Mouse (Mus musculus) hindbrain, embryonic 14.5 days (tissue): Measurements from ENCODE around the gene Dhodh. TPM values are rescaled to one million over a fixed set of nuclear protein-coding genes. Genes with fewer than 3 reads are reported as not detected.

Experiments used
- ATAC-seq: fragments of 200-750 bp; cut with Nextera tagmentation; 2 replicates; pipeline ENCODE4 v1.8.0; 2017; ENCODE audit warnings: moderate number of reproducible peaks, mild to moderate bottlenecking, moderate TSS enrichment, moderate library complexity; ENCODE audit not compliant: low FRiP score
- DNase-seq: peaks from one replicate; pipeline ENCODE4 v3.0.0-alpha.2; 2015; ENCODE audit warnings: low spot score
- H3K27ac ChIP-seq: fragments of 300-500 bp; sonication (generic); 2 replicates; pipeline ENCODE4 v1.5.1; 2014; ENCODE audit warnings: mild to moderate bottlenecking, moderate library complexity
- H3K27me3 ChIP-seq: fragments of 300-500 bp; sonication (generic); 2 replicates; pipeline ENCODE4 v1.6.1; 2014; ENCODE audit warnings: mild to moderate bottlenecking, low read length, mixed read lengths; ENCODE audit not compliant: control insufficient read depth, insufficient read depth
- H3K36me3 ChIP-seq: fragments of 300-500 bp; sonication (generic); replicated peaks from 2 replicates; pipeline ENCODE4 v1.6.1; 2014; ENCODE audit not compliant: control insufficient read depth, insufficient read depth
- H3K4me1 ChIP-seq: fragments of 300-500 bp; sonication (generic); replicated peaks from 2 replicates; pipeline ENCODE4 v1.6.1; 2014; ENCODE audit warnings: antibody characterized with exemption, low read length, mixed read lengths; ENCODE audit not compliant: control insufficient read depth, insufficient read depth
- H3K4me2 ChIP-seq: fragments of 300-500 bp; sonication (generic); replicated peaks from 2 replicates; pipeline ENCODE4 v1.6.1; 2014; ENCODE audit warnings: mild to moderate bottlenecking, moderate library complexity
- H3K4me3 ChIP-seq: fragments of 300-500 bp; sonication (generic); replicated peaks from 2 replicates; pipeline ENCODE4 v1.5.1; 2014; ENCODE audit warnings: mild to moderate bottlenecking, low read length
- H3K9ac ChIP-seq: fragments of 300-500 bp; sonication (generic); 2 replicates; pipeline ENCODE4 v1.6.1; 2014
- H3K9me3 ChIP-seq: fragments of 300-500 bp; sonication (generic); 2 replicates; pipeline ENCODE4 v1.6.1; 2016; ENCODE audit warnings: low read length; ENCODE audit not compliant: control insufficient read depth
- WGBS: fragments of 180-500 bp; shearing (Covaris S2); extraction: QIAGEN DNeasy Blood & Tissue Kit; methylation state at CpG from one replicate; pipeline ENCODE4 v1.1.7; 2014; 5-methylcytosine and 5-hydroxymethylcytosine counted together
- polyA plus RNA-seq: library from polyadenylated mRNA; unstranded; fragments of >200 nt; fragmentation: Nextera tagmentation; extraction: Ambion mirVana; gene quantifications from 2 replicates; pipeline ENCODE4 v1.2.1, GENCODE M21; 2014

Dhodh gene
- polyA plus RNA-seq, 1 experiment from 2014 or later, result 29.5 TPM

GRCm38 (mm10) chr8:109565498-109566333 lies 42.8 kb downstream of the Dhodh start, which contains the start of the genes Dhx38 and Txnl4b:
Gene Dhx38, minus strand, starts transcription at chr8:109565861.
Gene Txnl4b, plus strand, starts transcription at chr8:109565892.
- Histone ChIP-seq H3K27ac (peak within 1 kb of the TSS; percentile 83), H3K9ac (peak within 1 kb of the TSS; percentile 76), H3K9me3 (no peaks in the 10 kb centered on the region), H3K4me1 (peaks cover 13% of the 10 kb centered on the region), H3K4me2 (peak within 1 kb of the TSS; percentile 80), H3K27me3 (no peaks in the 10 kb centered on the region), H3K4me3 (peak within 1 kb of the TSS; percentile 66), H3K36me3 (peaks cover 28% of the 10 kb centered on the region)
- under 1% methylated on average over 52 of the region's 52 CpGs for WGBS
- ATAC-seq, result peak; percentile 99
- peak; percentile 99 for DNase-seq

DNA sequence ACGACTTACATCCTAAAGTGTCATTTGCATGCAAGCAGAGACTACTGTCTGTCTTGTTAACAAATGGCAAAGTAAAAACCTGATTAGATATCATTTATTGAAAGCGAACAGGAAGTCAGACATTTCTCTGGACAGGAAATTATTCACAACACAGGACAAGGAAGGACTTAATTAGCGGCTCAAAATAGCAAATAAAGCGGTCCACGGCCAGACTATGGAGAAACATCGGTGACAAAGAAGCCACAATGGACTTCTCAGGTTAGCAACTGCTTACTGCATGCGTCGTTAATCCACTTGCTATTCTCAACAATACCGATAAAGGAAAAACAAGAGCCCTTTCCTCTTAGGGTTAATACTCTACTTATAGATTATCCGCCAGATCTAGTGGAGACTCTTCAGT lies 43.7 kb downstream of the Dhodh start:
- Histone ChIP-seq H3K4me1 (peaks cover 13% of the 10 kb centered on the region), H3K9me3 (no peaks in the 10 kb centered on the region), H3K4me2 (peak overlapping the region; percentile 80), H3K27ac (no peak overlapping the region), H3K4me3 (peak overlapping the region; percentile 66), H3K27me3 (no peaks in the 10 kb centered on the region), H3K36me3 (peaks cover 33% of the 10 kb centered on the region), H3K9ac (peak overlapping the region; percentile 76)
- DNase-seq (no peak), ATAC-seq (no peak)
- 5% methylated on average over 10 of the region's 10 CpGs for WGBS

- Histone ChIP-seq H3K27ac (no peak overlapping the region), H3K9me3 (no peaks in the 10 kb centered on the region), H3K27me3 (no peaks in the 10 kb centered on the region), H3K4me3 (no peak overlapping the region), H3K9ac (no peak overlapping the region), H3K36me3 (peaks cover 41% of the 10 kb centered on the region), H3K4me2 (0 out of 2 replicates have a peak overlapping the region, but pooled peaks have one; percentile 80), H3K4me1 (peaks cover 13% of the 10 kb centered on the region)
- ATAC-seq (no peak), DNase-seq (no peak)
- WGBS, result 84% methylated on average over 2 of the region's 2 CpGs
Observed at GRCm38 (mm10) chr8:109563881-109564280, 44.6 kb downstream of the Dhodh start.

DNA sequence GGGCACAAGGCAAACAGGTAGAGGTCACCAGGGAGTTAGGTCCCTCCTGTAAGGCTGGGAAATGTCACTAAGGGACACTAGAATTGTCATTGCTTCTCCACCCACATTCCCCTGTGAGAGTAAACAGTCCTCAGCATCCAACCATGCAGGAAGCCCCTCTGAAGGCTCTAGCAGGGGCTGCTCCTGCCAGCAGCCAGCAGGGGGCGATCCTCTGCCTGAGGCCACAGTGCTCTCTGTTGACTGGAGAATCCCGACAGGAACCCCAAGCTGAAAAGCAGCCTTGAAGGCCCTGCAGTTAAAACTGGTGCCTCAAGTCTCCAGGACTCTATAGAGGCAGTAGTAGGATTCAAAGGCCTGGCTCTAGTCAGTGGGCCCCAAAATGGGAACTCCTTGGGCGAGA lies 56.8 kb downstream of the Dhodh start:
- H3K9ac ChIP-seq, result no peak overlapping the region
- peaks cover 99% of the 10 kb centered on the region for H3K36me3 ChIP-seq
- H3K4me2 ChIP-seq, result no peak overlapping the region
- no peaks in the 10 kb centered on the region for H3K27me3 ChIP-seq
- DNase-seq (no peak), ATAC-seq (no peak)
- WGBS, result 37% methylated on average over 3 of the region's 3 CpGs
- no peak overlapping the region for H3K4me3 ChIP-seq
- no peak overlapping the region for H3K27ac ChIP-seq
- H3K4me1 ChIP-seq, result no peaks in the 10 kb centered on the region
- H3K9me3 ChIP-seq, result no peaks in the 10 kb centered on the region

GRCm38 (mm10) chr8:109544049-109544448 lies 64.4 kb downstream of the Dhodh start:
- Histone ChIP-seq H3K4me3 (no peak overlapping the region), H3K9me3 (no peaks in the 10 kb centered on the region), H3K27ac (no peak overlapping the region), H3K9ac (no peak overlapping the region), H3K36me3 (peaks cover 27% of the 10 kb centered on the region), H3K4me1 (no peaks in the 10 kb centered on the region), H3K4me2 (no peak overlapping the region), H3K27me3 (no peaks in the 10 kb centered on the region)
- WGBS, result 67% methylated on average over 2 of the region's 3 CpGs
- DNase-seq, result no peak
- no peak for ATAC-seq

DNA sequence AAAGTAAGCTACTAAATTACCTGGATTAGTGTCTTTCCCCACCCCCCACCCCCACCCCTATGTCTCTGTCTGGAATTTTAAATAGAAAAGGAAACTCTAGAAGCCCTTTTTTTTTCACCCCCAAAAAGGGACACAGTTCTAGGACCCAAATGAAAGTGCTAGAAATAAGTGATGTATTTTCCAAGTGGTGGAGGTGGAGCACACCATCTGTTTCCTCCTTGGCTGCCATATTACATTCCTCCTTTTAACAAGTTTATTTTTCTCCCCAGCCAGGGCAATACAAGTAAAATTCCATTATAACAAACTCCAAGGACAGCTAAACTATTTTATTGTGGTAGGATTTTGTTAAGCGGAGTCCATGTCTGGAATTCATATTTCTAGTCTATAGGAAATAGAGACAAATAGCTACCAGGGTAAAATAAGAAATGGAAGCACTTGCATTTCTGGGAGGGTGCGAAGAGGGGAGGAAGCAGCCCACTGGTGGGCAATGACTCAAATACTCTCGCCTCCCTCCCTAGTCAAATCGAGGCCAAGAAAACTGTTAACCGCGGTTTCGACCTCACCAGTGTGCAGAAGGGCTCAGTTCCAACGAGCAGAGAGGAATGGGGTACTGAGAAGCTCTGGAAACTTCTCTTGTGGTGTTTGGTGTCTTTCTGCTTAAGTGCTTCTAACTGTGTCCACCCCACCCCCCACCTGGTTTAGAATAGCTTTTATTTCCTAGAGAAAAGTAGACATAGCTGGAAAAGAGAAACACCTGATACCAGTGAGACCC lies 65.5 kb downstream of the Dhodh start:
- no peak overlapping the region for H3K4me3 ChIP-seq
- H3K4me1 ChIP-seq, result no peaks in the 10 kb centered on the region
- H3K36me3 ChIP-seq, result peaks cover 16% of the 10 kb centered on the region
- no peak overlapping the region for H3K27ac ChIP-seq
- H3K4me2 ChIP-seq, result no peak overlapping the region
- no peak overlapping the region for H3K9ac ChIP-seq
- DNase-seq, result no peak
- WGBS, result 84% methylated on average over 8 of the region's 8 CpGs
- H3K9me3 ChIP-seq, result no peaks in the 10 kb centered on the region
- no peaks in the 10 kb centered on the region for H3K27me3 ChIP-seq
- ATAC-seq, result no peak

DNA sequence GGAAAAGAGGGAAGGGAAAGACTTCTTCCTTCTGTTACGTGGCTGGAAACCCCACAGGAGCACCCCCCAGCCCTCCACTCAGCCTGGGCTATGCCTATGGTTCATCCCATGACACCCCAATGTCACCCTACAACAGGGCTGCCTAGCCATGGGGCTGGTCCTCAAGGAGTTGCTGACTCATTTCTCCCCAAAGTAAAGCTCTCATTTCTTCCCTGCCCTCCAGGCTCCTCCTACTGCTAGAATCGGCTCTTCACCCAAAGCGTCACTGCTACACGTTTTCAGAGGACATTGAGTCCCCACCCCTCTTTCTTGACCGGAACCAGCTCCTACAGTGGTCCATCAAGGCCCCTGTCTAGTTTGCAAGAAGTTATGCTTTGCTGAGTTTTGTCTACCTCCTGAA lies 66.3 kb downstream of the Dhodh start:
- Histone ChIP-seq H3K9ac (no peak overlapping the region), H3K4me1 (no peaks in the 10 kb centered on the region), H3K4me2 (no peak overlapping the region), H3K9me3 (no peaks in the 10 kb centered on the region), H3K4me3 (no peak overlapping the region), H3K27ac (no peak overlapping the region), H3K27me3 (no peaks in the 10 kb centered on the region), H3K36me3 (peaks cover 8% of the 10 kb centered on the region)
- ATAC-seq (no peak), DNase-seq (no peak)
- WGBS, result 81% methylated on average over 5 of the region's 5 CpGs

Other genes starting within 250 kb of the Dhodh start
- 3.2 TPM in 2 replicates for gene Pmfbp1, start 114.6 kb downstream of the Dhodh start, polyA plus RNA-seq
- 12.7 and 14.7 TPM in 2 replicates for gene Dhx38, start 42.8 kb downstream of the Dhodh start, polyA plus RNA-seq
- 28.2 and 31.2 TPM in 2 replicates for gene Txnl4b, start 42.8 kb downstream of the Dhodh start, polyA plus RNA-seq
- gene Hp, start 29.5 kb downstream of the Dhodh start, polyA plus RNA-seq, result 0.40 and 0.43 TPM in 2 replicates
- gene Pkd1l3, start 5.8 kb upstream of the Dhodh start, polyA plus RNA-seq, result 0.13 and 0.23 TPM in 2 replicates
- gene Ist1, start 84.6 kb upstream of the Dhodh start, polyA plus RNA-seq, result 154 and 164 TPM in 2 replicates
- gene Zfp821, start 96.9 kb upstream of the Dhodh start, polyA plus RNA-seq, result 71.4 and 75.8 TPM in 2 replicates
- gene Atxn1l, start 129.1 kb upstream of the Dhodh start, polyA plus RNA-seq, result 4.6 TPM in 2 replicates
- gene Ap1g1, start 169.9 kb upstream of the Dhodh start, polyA plus RNA-seq, result 39.1 and 46.5 TPM in 2 replicates